Mouse (Mus musculus) forebrain, postnatal 0 days (tissue): ENCODE data around the gene Pcyt2. TPM values are rescaled to one million over a fixed set of nuclear protein-coding genes. Genes with fewer than 3 reads are reported as not detected.
A peak's percentile ranks its signal among the peaks of the same experiment; 100 is the strongest.

ENCODE experiments used
- ATAC-seq: fragments of 200-750 bp; cut with Nextera tagmentation; 2 replicates; pipeline ENCODE4 v1.8.0; 2017; ENCODE audit warnings: mild to moderate bottlenecking, moderate library complexity
- DNase-seq: peaks from one replicate; pipeline ENCODE4 v3.0.0-alpha.2; 2015
- H3K27ac ChIP-seq: fragments of 300-500 bp; sonication (generic); 2 replicates; pipeline ENCODE4 v1.5.1; 2014; ENCODE audit warnings: low read depth, mild to moderate bottlenecking, antibody characterized with exemption, low read length, moderate library complexity, mixed read lengths
- H3K27me3 ChIP-seq: fragments of 300-500 bp; sonication (generic); 2 replicates; pipeline ENCODE4 v1.6.1; 2014; ENCODE audit warnings: mild to moderate bottlenecking, low read length, mixed read lengths; ENCODE audit not compliant: insufficient read depth
- H3K36me3 ChIP-seq: fragments of 300-500 bp; sonication (generic); 2 replicates; pipeline ENCODE4 v1.6.1; 2014; ENCODE audit warnings: mild to moderate bottlenecking, moderate library complexity; ENCODE audit not compliant: insufficient read depth
- H3K4me1 ChIP-seq: fragments of 300-500 bp; sonication (generic); 2 replicates; pipeline ENCODE4 v1.6.1; 2014; ENCODE audit warnings: antibody characterized with exemption; ENCODE audit not compliant: insufficient read depth
- H3K4me2 ChIP-seq: fragments of 300-500 bp; sonication (generic); 2 replicates; pipeline ENCODE4 v1.6.1; 2014; ENCODE audit warnings: low read depth, mild to moderate bottlenecking, moderate library complexity
- H3K4me3 ChIP-seq: fragments of 300-500 bp; sonication (generic); 2 replicates; pipeline ENCODE4 v1.5.1; 2014; ENCODE audit warnings: low read depth, low read length, mixed read lengths
- H3K9ac ChIP-seq: fragments of 300-500 bp; sonication (generic); 2 replicates; pipeline ENCODE4 v1.6.1; 2014; ENCODE audit warnings: mild to moderate bottlenecking
- H3K9me3 ChIP-seq: fragments of 300-500 bp; sonication (generic); 2 replicates; pipeline ENCODE4 v1.6.1; 2016; ENCODE audit warnings: low read length
- CTCF ChIP-seq: sonication (generic); IDR thresholded peaks from 2 replicates; pipeline ENCODE4 v1.5.1; 2016; ENCODE audit warnings: antibody characterized with exemption, control low read depth, low read depth
- WGBS: fragments of 180-500 bp; shearing (Covaris S2); extraction: QIAGEN DNeasy Blood & Tissue Kit; methylation state at CpG from one replicate; pipeline ENCODE4 v1.1.7; 2014; 5-methylcytosine and 5-hydroxymethylcytosine counted together
- polyA plus RNA-seq: library from polyadenylated mRNA; unstranded; fragments of >200 nt; fragmentation: Nextera tagmentation; extraction: Ambion mirVana; gene quantifications from 2 replicates; pipeline ENCODE4 v1.2.1, GENCODE M21; 2015
- total RNA-seq: library from RNA; depleted of rRNA; stranded (reverse); fragments of >200 nt; gene quantifications from 2 replicates; pipeline ENCODE4 v1.2.3, GENCODE M21; 2014

Gene Pcyt2
- total and polyA plus RNA-seq, 2 experiments from 2014 or later: 102 to 117 TPM

- no peaks in the 10 kb centered on the region for H3K9me3 ChIP-seq
- H3K36me3 ChIP-seq: peaks cover 42% of the 10 kb centered on the region
- peak within 1 kb of the TSS; percentile 94 for H3K4me2 ChIP-seq
- H3K4me3 ChIP-seq: peak within 1 kb of the TSS; percentile 93
- ATAC-seq (peak; percentile 81), DNase-seq (peak; percentile 94)
- TF ChIP-seq CTCF: peak; percentile 67
- H3K27ac ChIP-seq: peak within 1 kb of the TSS; percentile 98
- peak within 1 kb of the TSS; percentile 90 for H3K9ac ChIP-seq
- no peaks in the 10 kb centered on the region for H3K27me3 ChIP-seq
- 4% methylated on average over 71 of the region's 75 CpGs for WGBS
- peaks cover 9% of the 10 kb centered on the region for H3K4me1 ChIP-seq
Measured at GRCm38 (mm10) chr11:120581490-120582267, 36.1 kb downstream of the Pcyt2 start, which contains the start of gene Arhgdia. Gene Arhgdia (minus strand): TSS chr11:120581624.

DNA sequence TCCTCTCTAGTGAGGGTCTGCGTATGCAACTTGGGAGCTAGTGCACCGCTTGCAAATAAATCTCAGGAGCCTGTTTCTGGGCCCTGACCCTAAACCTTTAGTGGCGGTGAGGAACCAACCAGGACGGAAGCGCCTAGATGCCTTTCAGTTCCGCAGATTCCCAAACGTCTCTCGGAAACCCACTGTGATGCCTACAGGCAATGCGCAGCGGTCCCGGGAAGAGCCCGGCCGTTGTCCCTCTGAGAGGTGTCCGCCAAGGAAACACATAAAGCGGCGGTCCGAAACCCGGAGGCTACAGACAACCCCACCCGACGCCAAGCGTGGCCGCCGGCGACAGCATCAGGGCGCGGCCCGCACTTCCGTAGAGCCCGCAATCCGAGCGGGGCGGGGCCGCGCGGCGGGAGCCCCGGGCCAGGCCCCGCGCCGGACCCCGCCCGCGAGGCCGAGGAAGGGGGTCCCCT is 36.8 kb downstream of the Pcyt2 start:
- peak; percentile 55 for DNase-seq

DNA sequence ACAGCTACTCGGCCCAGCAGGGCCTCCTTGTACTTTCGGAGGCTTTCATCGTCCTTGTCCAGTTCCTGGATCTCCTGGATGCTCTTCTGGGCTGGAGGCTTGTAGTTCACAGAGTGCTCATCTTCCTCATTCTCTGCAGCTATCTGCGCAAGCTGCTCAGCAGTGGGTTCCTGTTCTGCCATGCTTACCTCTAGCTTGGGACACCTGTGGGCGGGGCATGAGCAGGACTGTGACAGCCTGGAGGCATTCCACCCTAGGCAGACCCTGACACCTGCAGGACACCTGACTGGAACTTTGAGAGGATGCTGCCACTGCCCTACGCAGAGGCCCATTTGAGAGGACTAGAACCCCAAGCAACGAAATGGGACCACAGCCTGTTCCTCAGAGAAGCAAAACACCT is 37.5 kb downstream of the Pcyt2 start:
- peaks cover 9% of the 10 kb centered on the region for H3K4me1 ChIP-seq
- no peaks in the 10 kb centered on the region for H3K9me3 ChIP-seq
- peak overlapping the region; percentile 93 for H3K4me3 ChIP-seq
- no peaks in the 10 kb centered on the region for H3K27me3 ChIP-seq
- DNase-seq: no peak
- peak overlapping the region; percentile 94 for H3K4me2 ChIP-seq
- no peak for ATAC-seq
- no peak for TF ChIP-seq CTCF
- H3K27ac ChIP-seq: peak overlapping the region; percentile 98
- H3K9ac ChIP-seq: peak overlapping the region; percentile 90
- 58% methylated on average over 7 of the region's 7 CpGs for WGBS
- H3K36me3 ChIP-seq: peaks cover 28% of the 10 kb centered on the region

More for the DNA sequence above, 36.8 kb downstream of the Pcyt2 start:
- Histone ChIP-seq H3K36me3 (peaks cover 35% of the 10 kb centered on the region), H3K4me1 (peaks cover 9% of the 10 kb centered on the region), H3K4me3 (peak overlapping the region; percentile 93), H3K9me3 (no peaks in the 10 kb centered on the region), H3K4me2 (peak overlapping the region; percentile 94), H3K9ac (peak overlapping the region; percentile 90), H3K27me3 (no peaks in the 10 kb centered on the region), H3K27ac (peak overlapping the region; percentile 98)
- ATAC-seq: peak; percentile 24
- TF ChIP-seq CTCF: no peak
- 1% methylated on average over 32 of the region's 44 CpGs for WGBS

DNA sequence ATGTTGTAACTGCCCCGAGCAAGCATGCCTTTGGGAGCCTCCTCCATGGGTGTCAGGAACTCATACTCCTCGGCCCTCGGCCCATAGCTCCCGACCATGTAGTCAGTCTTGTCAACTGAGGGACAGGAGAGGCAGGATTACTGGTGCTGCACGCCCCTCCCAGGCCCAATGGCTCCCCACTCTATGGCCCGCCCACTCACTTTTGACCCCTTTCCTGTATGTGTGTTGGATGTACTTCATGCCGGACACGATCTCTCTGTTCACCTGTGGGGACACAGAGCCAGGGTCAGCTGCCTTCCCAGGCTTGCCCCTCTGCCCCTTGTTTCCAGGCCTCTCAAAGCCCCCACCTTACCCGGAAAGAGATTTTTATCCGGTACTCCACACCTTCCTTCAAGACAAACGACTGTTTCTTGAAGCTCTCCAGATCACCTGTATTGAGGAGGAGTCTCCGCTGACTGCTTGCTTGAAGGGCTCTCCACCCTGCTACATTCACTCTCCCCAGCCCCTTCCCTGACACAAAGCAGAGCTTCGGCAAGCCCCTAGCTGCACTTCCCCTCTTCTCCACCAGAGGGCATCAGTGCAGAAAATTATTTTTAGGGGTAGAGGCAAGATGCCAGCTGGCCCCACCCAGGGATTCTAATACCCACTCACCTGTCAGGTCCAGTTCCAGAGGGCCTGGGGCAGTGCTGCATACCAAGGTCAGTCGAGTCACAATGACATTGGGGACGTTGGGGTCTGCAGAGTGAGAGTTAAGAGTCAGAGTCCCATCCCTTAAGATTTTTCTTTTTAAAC is 38.2 kb downstream of the Pcyt2 start:
- peak overlapping the region; percentile 93 for H3K4me3 ChIP-seq
- peak overlapping the region; percentile 98 for H3K27ac ChIP-seq
- ATAC-seq (no peak), DNase-seq (peak; percentile 86)
- peaks cover 26% of the 10 kb centered on the region for H3K36me3 ChIP-seq
- no peaks in the 10 kb centered on the region for H3K9me3 ChIP-seq
- H3K27me3 ChIP-seq: no peaks in the 10 kb centered on the region
- WGBS: 63% methylated on average over 15 of the region's 15 CpGs
- peaks cover 9% of the 10 kb centered on the region for H3K4me1 ChIP-seq
- peak overlapping the region; percentile 94 for H3K4me2 ChIP-seq
- TF ChIP-seq CTCF: peak; percentile 94
- peak overlapping the region; percentile 90 for H3K9ac ChIP-seq

DNA sequence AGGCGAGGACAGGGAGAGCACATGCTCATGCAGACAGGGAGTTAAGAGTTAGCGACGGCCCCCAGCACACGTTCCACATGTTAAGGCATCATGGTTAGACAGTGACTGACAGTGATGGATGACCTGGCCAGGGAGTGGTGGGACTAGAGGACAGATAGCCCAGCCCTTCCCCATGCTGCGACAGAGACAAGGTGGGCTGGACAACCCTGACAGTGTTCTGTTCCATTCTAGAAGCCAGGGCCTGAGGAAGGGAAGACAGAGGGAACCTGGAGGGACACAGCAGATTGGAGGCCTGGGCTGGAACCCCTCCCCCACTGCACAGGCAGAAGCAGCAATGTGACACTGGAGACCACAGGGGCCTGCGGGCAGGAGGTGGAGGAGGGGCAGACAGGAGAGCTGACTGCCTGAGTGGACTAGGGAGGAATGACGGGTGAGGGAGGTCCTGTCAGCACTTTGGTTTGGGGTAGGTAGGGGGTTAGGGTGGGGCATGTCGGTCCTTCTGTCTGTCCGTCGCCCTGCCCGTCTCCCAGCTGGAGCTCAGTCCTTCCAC is 39.0 kb downstream of the Pcyt2 start:
- no peak overlapping the region for H3K27ac ChIP-seq
- no peak for TF ChIP-seq CTCF
- peaks cover 26% of the 10 kb centered on the region for H3K36me3 ChIP-seq
- H3K9me3 ChIP-seq: no peaks in the 10 kb centered on the region
- no peak overlapping the region for H3K4me2 ChIP-seq
- no peak overlapping the region for H3K4me3 ChIP-seq
- 89% methylated on average over 11 of the region's 11 CpGs for WGBS
- DNase-seq (no peak), ATAC-seq (no peak)
- no peaks in the 10 kb centered on the region for H3K27me3 ChIP-seq
- H3K9ac ChIP-seq: no peak overlapping the region
- H3K4me1 ChIP-seq: peaks cover 12% of the 10 kb centered on the region

- WGBS: 91% methylated on average over 10 of the region's 10 CpGs
- no peaks in the 10 kb centered on the region for H3K9me3 ChIP-seq
Measured at GRCm38 (mm10) chr11:120578024-120578693, 39.6 kb downstream of the Pcyt2 start.

More at GRCm38 (mm10) chr11:120578024-120578693, 39.6 kb downstream of the Pcyt2 start:
- Histone ChIP-seq H3K9ac (no peak overlapping the region), H3K27ac (no peak overlapping the region), H3K4me1 (peaks cover 12% of the 10 kb centered on the region), H3K27me3 (no peaks in the 10 kb centered on the region), H3K4me2 (no peak overlapping the region), H3K4me3 (no peak overlapping the region), H3K36me3 (peaks cover 26% of the 10 kb centered on the region)
- ATAC-seq: no peak
- no peak for DNase-seq
- no peak for TF ChIP-seq CTCF
